Mouse (Mus musculus): ENCODE data around the gene Zfp423. TPM values are rescaled to one million over a fixed set of nuclear protein-coding genes. Genes with fewer than 3 reads are reported as not detected.
A peak's percentile ranks its signal among the peaks of the same experiment; 100 is the strongest.
"Not testable (repeated sequence)": the region's sequence is repeated elsewhere in the genome, so short reads cannot be mapped to it uniquely, and the experiment has no call there.

Gene Zfp423
- polyA plus RNA-seq, 1 experiment from 2014 or later, result 7.0 TPM

- Histone ChIP-seq H3K27ac (ENCODE audit: low read length) (peak overlapping the region; percentile 28; the same call in 1 of the 2 replicates), H3K9ac (ENCODE audit: low read length) (no peak overlapping the region), H3K36me3 (ENCODE audit: control insufficient read depth, insufficient read depth, low read length) (no peaks in the 10 kb centered on the region), H3K9me3 (replicated peaks; ENCODE audit: control insufficient read depth, low read length) (no peaks in the 10 kb centered on the region), H3K4me2 (ENCODE audit: low read depth, low read length) (no peak overlapping the region), H3K4me1 (ENCODE audit: control insufficient read depth, insufficient read depth, low read length) (peaks cover 7% of the 10 kb centered on the region), H3K4me3 (replicated peaks; ENCODE audit: low read length) (no peak overlapping the region), H3K27me3 (ENCODE audit: control insufficient read depth, insufficient read depth, low read length) (no peaks in the 10 kb centered on the region)
- ATAC-seq (ENCODE audit: insufficient read depth, low FRiP score), result peak; percentile 66; the same call in 1 of the 2 replicates
- WGBS, result 59% methylated on average over 6 of the region's 6 CpGs
Measured at GRCm38 (mm10) chr8:87847796-87848195, 111.6 kb downstream of the Zfp423 start.

- WGBS, result 70% methylated on average over 11 of the region's 11 CpGs
- not testable (repeated sequence) for H3K9ac ChIP-seq (ENCODE audit: low read length); H3K4me2 ChIP-seq (ENCODE audit: low read depth, low read length); H3K4me1 ChIP-seq (ENCODE audit: control insufficient read depth, insufficient read depth, low read length); H3K36me3 ChIP-seq (ENCODE audit: control insufficient read depth, insufficient read depth, low read length); H3K9me3 ChIP-seq (replicated peaks; ENCODE audit: control insufficient read depth, low read length); H3K27ac ChIP-seq (ENCODE audit: low read length); H3K4me3 ChIP-seq (replicated peaks; ENCODE audit: low read length); ATAC-seq (ENCODE audit: insufficient read depth, low FRiP score); H3K27me3 ChIP-seq (ENCODE audit: control insufficient read depth, insufficient read depth, low read length)
Measured at GRCm38 (mm10) chr8:87842096-87842495, 117.3 kb downstream of the Zfp423 start.

GRCm38 (mm10) chr8:87837266-87837665 is 122.1 kb downstream of the Zfp423 start:
- no peaks in the 10 kb centered on the region for H3K9me3 ChIP-seq (replicated peaks; ENCODE audit: control insufficient read depth, low read length)
- H3K4me1 ChIP-seq (ENCODE audit: control insufficient read depth, insufficient read depth, low read length), result peaks cover 43% of the 10 kb centered on the region

GRCm38 (mm10) chr8:87836866-87837265 is 122.5 kb downstream of the Zfp423 start:
- H3K9me3 ChIP-seq (replicated peaks; ENCODE audit: control insufficient read depth, low read length), result no peaks in the 10 kb centered on the region
- H3K27me3 ChIP-seq (ENCODE audit: control insufficient read depth, insufficient read depth, low read length), result no peaks in the 10 kb centered on the region
- H3K4me3 ChIP-seq (replicated peaks; ENCODE audit: low read length), result no peak overlapping the region
- ATAC-seq (ENCODE audit: insufficient read depth, low FRiP score), result peak; percentile 92
- 25% methylated on average over 16 of the region's 16 CpGs for WGBS
- H3K4me2 ChIP-seq (ENCODE audit: low read depth, low read length), result peak overlapping the region; percentile 31
- peak overlapping the region; percentile 66 for H3K27ac ChIP-seq (ENCODE audit: low read length)
- peaks cover 47% of the 10 kb centered on the region for H3K4me1 ChIP-seq (ENCODE audit: control insufficient read depth, insufficient read depth, low read length)
- H3K36me3 ChIP-seq (ENCODE audit: control insufficient read depth, insufficient read depth, low read length), result no peaks in the 10 kb centered on the region
- H3K9ac ChIP-seq (ENCODE audit: low read length), result peak overlapping the region; percentile 48; the same call in 1 of the 2 replicates

More at GRCm38 (mm10) chr8:87837266-87837665, 122.1 kb downstream of the Zfp423 start:
- no peaks in the 10 kb centered on the region for H3K36me3 ChIP-seq (ENCODE audit: control insufficient read depth, insufficient read depth, low read length)
- no peak overlapping the region for H3K4me3 ChIP-seq (replicated peaks; ENCODE audit: low read length)
- peak; percentile 10; the same call in 1 of the 2 replicates for ATAC-seq (ENCODE audit: insufficient read depth, low FRiP score)
- 30% methylated on average over 6 of the region's 6 CpGs for WGBS
- H3K27ac ChIP-seq (ENCODE audit: low read length), result peak overlapping the region; percentile 66
- peak overlapping the region; percentile 48; the same call in 1 of the 2 replicates for H3K9ac ChIP-seq (ENCODE audit: low read length)
- H3K27me3 ChIP-seq (ENCODE audit: control insufficient read depth, insufficient read depth, low read length), result no peaks in the 10 kb centered on the region
- H3K4me2 ChIP-seq (ENCODE audit: low read depth, low read length), result peak overlapping the region; percentile 31

- ATAC-seq (ENCODE audit: insufficient read depth, low FRiP score), result no peak
- no peaks in the 10 kb centered on the region for H3K9me3 ChIP-seq (replicated peaks; ENCODE audit: control insufficient read depth, low read length)
- 21% methylated on average over 7 of the region's 7 CpGs for WGBS
- H3K9ac ChIP-seq (ENCODE audit: low read length), result no peak overlapping the region
- no peak overlapping the region for H3K4me3 ChIP-seq (replicated peaks; ENCODE audit: low read length)
- peaks cover 54% of the 10 kb centered on the region for H3K4me1 ChIP-seq (ENCODE audit: control insufficient read depth, insufficient read depth, low read length)
- H3K4me2 ChIP-seq (ENCODE audit: low read depth, low read length), result no peak overlapping the region
- peak overlapping the region; percentile 57; the same call in 1 of the 2 replicates for H3K27ac ChIP-seq (ENCODE audit: low read length)
- H3K36me3 ChIP-seq (ENCODE audit: control insufficient read depth, insufficient read depth, low read length), result no peaks in the 10 kb centered on the region
- H3K27me3 ChIP-seq (ENCODE audit: control insufficient read depth, insufficient read depth, low read length), result no peaks in the 10 kb centered on the region
Measured at GRCm38 (mm10) chr8:87835924-87836323, 123.5 kb downstream of the Zfp423 start.

GRCm38 (mm10) chr8:87835411-87835821 is 124.0 kb downstream of the Zfp423 start:
- no peaks in the 10 kb centered on the region for H3K27me3 ChIP-seq (ENCODE audit: control insufficient read depth, insufficient read depth, low read length)
- no peak overlapping the region for H3K4me3 ChIP-seq (replicated peaks; ENCODE audit: low read length)
- H3K36me3 ChIP-seq (ENCODE audit: control insufficient read depth, insufficient read depth, low read length), result no peaks in the 10 kb centered on the region
- H3K9ac ChIP-seq (ENCODE audit: low read length), result peak overlapping the region; percentile 43
- H3K4me2 ChIP-seq (ENCODE audit: low read depth, low read length), result 0 out of 2 replicates have a peak overlapping the region, but pooled peaks have one; percentile 9
- ATAC-seq (ENCODE audit: insufficient read depth, low FRiP score), result peak; percentile 14; the same call in 1 of the 2 replicates
- WGBS, result 16% methylated on average over 11 of the region's 11 CpGs
- no peaks in the 10 kb centered on the region for H3K9me3 ChIP-seq (replicated peaks; ENCODE audit: control insufficient read depth, low read length)
- H3K27ac ChIP-seq (ENCODE audit: low read length), result peak overlapping the region; percentile 57; the same call in 1 of the 2 replicates
- peaks cover 54% of the 10 kb centered on the region for H3K4me1 ChIP-seq (ENCODE audit: control insufficient read depth, insufficient read depth, low read length)

- peaks cover 54% of the 10 kb centered on the region for H3K4me1 ChIP-seq (ENCODE audit: control insufficient read depth, insufficient read depth, low read length)
- no peak overlapping the region for H3K27ac ChIP-seq (ENCODE audit: low read length)
- H3K9ac ChIP-seq (ENCODE audit: low read length), result no peak overlapping the region
- H3K9me3 ChIP-seq (replicated peaks; ENCODE audit: control insufficient read depth, low read length), result no peaks in the 10 kb centered on the region
- no peak overlapping the region for H3K4me3 ChIP-seq (replicated peaks; ENCODE audit: low read length)
- no peaks in the 10 kb centered on the region for H3K27me3 ChIP-seq (ENCODE audit: control insufficient read depth, insufficient read depth, low read length)
- no peak for ATAC-seq (ENCODE audit: insufficient read depth, low FRiP score)
- WGBS, result 50% methylated on average over 5 of the region's 5 CpGs
- no peak overlapping the region for H3K4me2 ChIP-seq (ENCODE audit: low read depth, low read length)
- H3K36me3 ChIP-seq (ENCODE audit: control insufficient read depth, insufficient read depth, low read length), result no peaks in the 10 kb centered on the region
Measured at GRCm38 (mm10) chr8:87834656-87835055, 124.7 kb downstream of the Zfp423 start.

- no peaks in the 10 kb centered on the region for H3K36me3 ChIP-seq (ENCODE audit: control insufficient read depth, insufficient read depth, low read length)
- H3K9me3 ChIP-seq (replicated peaks; ENCODE audit: control insufficient read depth, low read length), result no peaks in the 10 kb centered on the region
- H3K27me3 ChIP-seq (ENCODE audit: control insufficient read depth, insufficient read depth, low read length), result no peaks in the 10 kb centered on the region
- peaks cover 54% of the 10 kb centered on the region for H3K4me1 ChIP-seq (ENCODE audit: control insufficient read depth, insufficient read depth, low read length)
- no peak overlapping the region for H3K27ac ChIP-seq (ENCODE audit: low read length)
- H3K4me2 ChIP-seq (ENCODE audit: low read depth, low read length), result no peak overlapping the region
- no peak overlapping the region for H3K9ac ChIP-seq (ENCODE audit: low read length)
- no peak overlapping the region for H3K4me3 ChIP-seq (replicated peaks; ENCODE audit: low read length)
- 55% methylated on average over 12 of the region's 12 CpGs for WGBS
- no peak for ATAC-seq (ENCODE audit: insufficient read depth, low FRiP score)
Measured at GRCm38 (mm10) chr8:87833841-87834620, 125.4 kb downstream of the Zfp423 start.

- no peak for ATAC-seq (ENCODE audit: insufficient read depth, low FRiP score)
- peaks cover 54% of the 10 kb centered on the region for H3K4me1 ChIP-seq (ENCODE audit: control insufficient read depth, insufficient read depth, low read length)
- 60% methylated on average over 13 of the region's 13 CpGs for WGBS
- H3K9ac ChIP-seq (ENCODE audit: low read length), result no peak overlapping the region
- no peak overlapping the region for H3K4me3 ChIP-seq (replicated peaks; ENCODE audit: low read length)
- no peaks in the 10 kb centered on the region for H3K27me3 ChIP-seq (ENCODE audit: control insufficient read depth, insufficient read depth, low read length)
- no peaks in the 10 kb centered on the region for H3K36me3 ChIP-seq (ENCODE audit: control insufficient read depth, insufficient read depth, low read length)
- H3K27ac ChIP-seq (ENCODE audit: low read length), result no peak overlapping the region
- no peaks in the 10 kb centered on the region for H3K9me3 ChIP-seq (replicated peaks; ENCODE audit: control insufficient read depth, low read length)
- no peak overlapping the region for H3K4me2 ChIP-seq (ENCODE audit: low read depth, low read length)
Measured at GRCm38 (mm10) chr8:87833339-87833738, 126.1 kb downstream of the Zfp423 start.
